Mouse (Mus musculus) ES-Bruce4 (cell line): ENCODE data around the gene Acot11. TPM values are rescaled to one million over a fixed set of nuclear protein-coding genes. Genes with fewer than 3 reads are reported as not detected.

Experiments used
- H3K27ac ChIP-seq: 2 replicates; pipeline ENCODE4 v1.5.1; 2012; ENCODE audit warnings: low read length, inconsistent platforms; ENCODE audit not compliant: insufficient read depth
- H3K27me3 ChIP-seq: 2 replicates; pipeline ENCODE4 v1.6.1; 2012; ENCODE audit warnings: mild to moderate bottlenecking, low read length, inconsistent platforms; ENCODE audit not compliant: control insufficient read depth, poor library complexity, insufficient read depth, severe bottlenecking
- H3K36me3 ChIP-seq: 2 replicates; pipeline ENCODE4 v1.6.1; 2012; ENCODE audit warnings: inconsistent platforms, mild to moderate bottlenecking, low read length, moderate library complexity; ENCODE audit not compliant: control insufficient read depth, poor library complexity, insufficient read depth, severe bottlenecking
- H3K4me1 ChIP-seq: one replicate; pipeline ENCODE4 v1.8.1; 2011; ENCODE audit warnings: low read length; ENCODE audit not compliant: control insufficient read depth, insufficient read depth
- H3K4me3 ChIP-seq: 2 replicates; pipeline ENCODE4 v1.5.1; 2011; ENCODE audit warnings: low read depth, mild to moderate bottlenecking, low read length
- H3K9ac ChIP-seq: 2 replicates; pipeline ENCODE4 v1.6.1; 2012; ENCODE audit warnings: low read depth, mild to moderate bottlenecking, inconsistent platforms; ENCODE audit not compliant: poor library complexity, severe bottlenecking
- H3K9me3 ChIP-seq: replicated peaks from 2 replicates; pipeline ENCODE4 v1.6.1; 2012; ENCODE audit warnings: mild to moderate bottlenecking, low read length, inconsistent platforms; ENCODE audit not compliant: control insufficient read depth, poor library complexity, insufficient read depth, severe bottlenecking
- CTCF ChIP-seq: IDR thresholded peaks from one replicate; pipeline ENCODE4 v1.8.1; 2011; ENCODE audit warnings: low read depth, low read length
- EP300 ChIP-seq: IDR thresholded peaks from 2 replicates; pipeline ENCODE4 v1.6.1; 2011; ENCODE audit warnings: low read depth, low read length; ENCODE audit not compliant: insufficient read depth
- POLR2A ChIP-seq: IDR thresholded peaks from one replicate; pipeline ENCODE4 v1.8.1; 2011; ENCODE audit warnings: low read length; ENCODE audit not compliant: insufficient read depth
- polyA plus RNA-seq: library from polyadenylated mRNA; stranded (reverse); fragments of >200 nt; gene quantifications from 2 replicates; pipeline ENCODE4 v1.2.4, GENCODE M21; 2011; ENCODE audit warnings: low read depth; ENCODE audit not compliant: missing spikeins, insufficient read depth, insufficient read length

Acot11 gene
- polyA plus RNA-seq, 1 experiment, result 3.8 TPM

DNA sequence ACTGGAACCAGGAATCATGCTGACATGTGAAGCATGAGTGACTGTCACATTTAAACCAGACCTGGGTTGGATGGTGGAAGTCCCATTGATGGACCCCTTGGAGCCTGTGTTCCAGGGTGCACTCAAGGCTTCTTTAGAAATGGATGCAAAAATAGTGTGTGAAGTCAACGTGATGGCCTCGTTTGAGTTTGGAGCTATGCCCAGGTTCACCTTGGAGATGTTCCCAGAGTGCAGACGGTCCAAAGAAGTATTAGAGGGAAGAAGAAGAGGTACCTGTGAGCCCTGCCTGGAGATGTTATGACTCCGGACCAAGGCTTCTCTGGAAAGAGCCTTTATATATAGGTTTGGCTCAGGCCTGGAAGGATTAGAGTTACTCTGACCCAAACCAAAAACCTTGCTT is 84.2 kb downstream of the Acot11 start:
- no peaks in the 10 kb centered on the region for H3K9me3 ChIP-seq
- no peaks in the 10 kb centered on the region for H3K4me1 ChIP-seq
- H3K27ac ChIP-seq, result no peak overlapping the region
- no peaks in the 10 kb centered on the region for H3K36me3 ChIP-seq
- no peak for TF ChIP-seq EP300
- no peak for TF ChIP-seq CTCF
- no peak for TF ChIP-seq POLR2A
- H3K9ac ChIP-seq, result no peak overlapping the region
- H3K4me3 ChIP-seq, result no peak overlapping the region
- H3K27me3 ChIP-seq, result no peaks in the 10 kb centered on the region

DNA sequence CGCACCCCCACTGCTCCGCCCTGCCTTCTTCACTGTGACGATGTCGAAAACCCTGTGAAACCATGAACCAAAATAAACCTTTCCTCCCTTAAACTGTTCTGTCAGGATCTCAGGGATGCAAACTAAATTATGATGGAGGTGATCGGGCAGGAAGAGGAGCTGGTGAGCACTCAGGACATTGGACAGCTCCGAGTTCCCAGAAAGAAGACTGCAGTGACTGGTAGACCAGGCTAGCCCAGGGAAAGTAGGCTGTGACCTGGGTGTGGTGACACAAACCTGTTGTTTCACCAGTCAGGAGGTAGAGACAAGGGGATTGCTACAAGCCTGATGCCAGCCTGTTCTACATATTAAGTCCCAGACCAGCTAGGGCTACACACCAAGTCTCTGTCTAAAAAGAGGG is 91.2 kb downstream of the Acot11 start:
- TF ChIP-seq EP300, result 0 out of 2 replicates have a peak, but pooled peaks have one; percentile 21
- no peak for TF ChIP-seq POLR2A
- Histone ChIP-seq H3K27ac (no peak overlapping the region), H3K9ac (no peak overlapping the region), H3K4me3 (no peak overlapping the region), H3K4me1 (no peaks in the 10 kb centered on the region), H3K36me3 (no peaks in the 10 kb centered on the region), H3K27me3 (no peaks in the 10 kb centered on the region), H3K9me3 (no peaks in the 10 kb centered on the region)

DNA sequence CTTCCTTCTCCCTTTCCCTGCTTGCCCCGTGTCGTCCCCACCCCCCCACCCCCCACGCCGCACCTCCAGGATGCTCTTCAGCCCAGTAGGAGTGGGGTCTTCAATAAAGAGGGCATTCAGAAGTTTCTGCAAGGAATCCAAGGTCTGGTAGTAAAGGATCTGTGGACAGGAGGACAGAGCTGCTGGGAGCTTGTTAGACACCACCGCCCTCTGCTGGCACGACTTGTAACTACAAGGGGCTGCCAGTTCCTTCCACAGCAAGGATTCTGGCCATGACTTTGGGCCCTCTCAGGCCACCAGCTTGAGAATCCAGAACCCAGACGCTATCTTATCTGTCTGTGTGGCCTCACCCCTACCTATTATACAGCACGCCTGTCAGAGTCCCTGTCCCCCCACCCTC is 96.4 kb downstream of the Acot11 start:
- H3K9me3 ChIP-seq, result no peaks in the 10 kb centered on the region
- peak overlapping the region; percentile 30; the same call in 1 of the 2 replicates for H3K9ac ChIP-seq
- TF ChIP-seq POLR2A, result no peak
- TF ChIP-seq EP300, result no peak
- TF ChIP-seq CTCF, result peak; percentile 95
- H3K27ac ChIP-seq, result no peak overlapping the region
- H3K27me3 ChIP-seq, result no peaks in the 10 kb centered on the region
- peaks cover 4% of the 10 kb centered on the region for H3K4me1 ChIP-seq
- no peaks in the 10 kb centered on the region for H3K36me3 ChIP-seq
- no peak overlapping the region for H3K4me3 ChIP-seq

DNA sequence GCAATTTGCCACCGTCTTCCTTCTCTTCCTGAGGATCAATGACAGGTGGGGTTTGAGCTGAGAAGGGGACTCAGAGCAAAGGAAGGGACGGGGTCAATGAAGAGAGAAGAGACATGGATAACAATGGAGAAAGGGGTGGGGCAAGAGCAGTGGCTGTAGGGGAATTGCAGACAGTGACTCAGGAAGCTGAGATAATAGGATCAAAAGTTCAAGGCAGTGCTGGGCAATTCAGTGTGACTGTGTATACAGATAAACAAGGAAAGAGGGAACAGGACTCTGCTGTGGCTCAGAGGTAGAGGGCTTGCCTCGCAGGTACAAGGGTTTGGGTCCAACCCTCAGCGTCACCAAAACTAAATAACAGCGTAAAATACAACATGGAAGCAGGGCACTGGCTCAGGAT is 96.8 kb downstream of the Acot11 start:
- H3K9me3 ChIP-seq, result no peaks in the 10 kb centered on the region
- peak overlapping the region; percentile 30; the same call in 1 of the 2 replicates for H3K9ac ChIP-seq
- H3K36me3 ChIP-seq, result no peaks in the 10 kb centered on the region
- 0 out of 2 replicates have a peak overlapping the region, but pooled peaks have one; percentile 17 for H3K4me3 ChIP-seq
- peaks cover 4% of the 10 kb centered on the region for H3K4me1 ChIP-seq
- peak overlapping the region; percentile 45; the same call in 1 of the 2 replicates for H3K27ac ChIP-seq
- TF ChIP-seq POLR2A (no peak), CTCF (no peak)
- H3K27me3 ChIP-seq, result no peaks in the 10 kb centered on the region

DNA sequence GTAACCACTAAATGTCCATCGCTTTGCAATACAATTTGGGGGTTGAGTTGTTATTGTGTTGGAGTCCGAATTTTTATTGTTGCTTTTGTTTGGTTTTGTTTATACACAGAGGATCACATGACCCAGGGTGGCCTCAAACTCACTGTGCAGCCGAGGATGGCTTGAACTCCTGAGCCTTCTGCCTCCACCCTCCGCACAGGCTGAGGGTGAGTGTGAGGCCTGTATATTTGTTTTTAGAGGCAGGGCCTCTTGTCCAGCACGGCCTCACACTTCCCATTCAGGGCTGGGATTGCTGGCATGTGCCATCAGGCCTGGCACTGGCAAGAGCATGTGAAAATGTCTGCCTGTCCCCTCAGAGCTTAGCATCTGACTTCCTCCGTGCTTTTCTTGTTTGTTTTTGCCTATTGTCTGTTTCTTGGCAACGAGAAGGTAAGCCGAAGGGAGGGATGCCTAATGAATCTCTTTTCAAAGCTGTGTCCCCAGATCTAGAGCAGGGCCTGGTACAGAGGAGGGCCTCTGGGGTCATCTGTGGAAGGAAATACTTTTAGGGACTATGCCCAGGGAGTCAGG is 99.6 kb downstream of the Acot11 start:
- no peaks in the 10 kb centered on the region for H3K9me3 ChIP-seq

DNA sequence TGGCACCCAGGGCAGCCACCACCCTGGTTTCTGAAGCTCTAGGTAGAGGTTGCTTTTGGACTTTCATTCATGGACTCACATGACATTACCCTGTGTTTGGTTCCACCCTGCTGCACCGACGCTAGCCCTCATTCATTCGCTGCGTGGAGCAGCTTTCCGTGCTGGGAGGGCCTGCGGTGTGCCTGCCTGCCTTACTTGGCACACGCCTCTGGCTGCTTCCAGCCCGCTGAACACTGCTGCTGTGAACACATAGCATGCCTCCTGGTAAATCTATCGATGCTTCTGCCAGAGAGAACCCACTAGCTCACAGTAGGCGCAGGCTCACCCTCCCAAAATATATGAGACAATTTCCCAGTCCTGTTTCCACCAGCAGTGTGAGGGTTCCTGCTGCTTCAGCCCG is 100.4 kb downstream of the Acot11 start:
- H3K27me3 ChIP-seq, result no peaks in the 10 kb centered on the region
- no peak overlapping the region for H3K4me3 ChIP-seq
- no peaks in the 10 kb centered on the region for H3K9me3 ChIP-seq
- H3K27ac ChIP-seq, result no peak overlapping the region
- peaks cover 4% of the 10 kb centered on the region for H3K4me1 ChIP-seq
- no peaks in the 10 kb centered on the region for H3K36me3 ChIP-seq
- TF ChIP-seq CTCF, result no peak
- no peak overlapping the region for H3K9ac ChIP-seq

More for the DNA sequence above, 99.6 kb downstream of the Acot11 start:
- no peaks in the 10 kb centered on the region for H3K27me3 ChIP-seq
- TF ChIP-seq CTCF, result no peak
- TF ChIP-seq EP300, result no peak
- peaks cover 4% of the 10 kb centered on the region for H3K4me1 ChIP-seq
- H3K4me3 ChIP-seq, result no peak overlapping the region
- no peak overlapping the region for H3K9ac ChIP-seq
- no peaks in the 10 kb centered on the region for H3K36me3 ChIP-seq
- H3K27ac ChIP-seq, result no peak overlapping the region
